Comparison of ENCODE assay signal across 25 mouse cellular contexts in the genomic region with DNA sequence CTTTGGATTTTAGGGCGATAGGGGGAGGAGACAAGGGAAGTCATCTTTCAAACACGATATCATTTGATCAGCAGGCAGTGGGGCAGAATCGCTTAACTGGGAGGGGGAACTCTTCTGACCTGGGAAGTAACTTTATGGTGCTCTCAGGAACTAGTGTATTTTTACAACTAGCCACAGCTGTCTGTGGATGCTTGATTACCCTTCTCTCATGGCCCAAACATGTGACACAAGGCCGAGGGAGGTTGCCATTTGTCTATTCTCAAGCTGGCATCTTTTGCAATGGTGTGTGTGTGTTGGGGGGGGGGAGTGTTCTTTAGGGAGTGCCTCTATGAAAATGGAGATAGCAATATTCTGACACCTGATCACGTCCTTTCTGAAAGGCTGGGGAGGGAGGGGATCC.
"Had no signal": no experiment of that assay in that cellular context is flagged by ENCODE, and none has a peak within 500 bp of the region (broad histone marks: within the 10 kb centered on the region; RNA-seq: fewer than 3 reads in every experiment).

No protein-coding gene starts in this region.

- DNase-seq: gastrocnemius, adult 2 months; gastrocnemius, postnatal 10 days; gastrocnemius, postnatal 25 days; heart, adult 18-20 months; heart, postnatal 10 days; heart, postnatal 4 days; kidney, adult 2 months; kidney, adult 9 months; kidney, postnatal 14 days; left cerebral cortex, postnatal 4 days; lung, adult 18-20 months had no signal

- H3K27ac ChIP-seq: gastrocnemius, adult 2 months; heart, embryonic 10.5 days; hindbrain, embryonic 10.5 days; hindbrain, embryonic 14.5 days; intestine, embryonic 15.5 days; layer of hippocampus, adult 2 months; left cerebral cortex, adult 2 months; limb, embryonic 13.5 days; limb, embryonic 15.5 days; liver, embryonic 12.5 days; liver, embryonic 14.5 days had no signal

- H3K36me3 ChIP-seq: heart, embryonic 10.5 days; heart, embryonic 12.5 days; hindbrain, embryonic 10.5 days; intestine, embryonic 15.5 days; limb, embryonic 13.5 days; limb, embryonic 15.5 days; liver, embryonic 12.5 days had no signal

- H3K4me3 ChIP-seq: gastrocnemius, adult 2 months; heart, embryonic 10.5 days; heart, embryonic 12.5 days; hindbrain, embryonic 10.5 days; intestine, embryonic 15.5 days; layer of hippocampus, adult 2 months; left cerebral cortex, adult 2 months; limb, embryonic 13.5 days; limb, embryonic 15.5 days; liver, embryonic 12.5 days had no signal

- H3K9me3 ChIP-seq: heart, embryonic 10.5 days; intestine, embryonic 15.5 days; limb, embryonic 13.5 days; limb, embryonic 15.5 days; liver, embryonic 12.5 days had no signal

- H3K4me1 ChIP-seq: heart, embryonic 10.5 days; heart, embryonic 12.5 days; intestine, embryonic 15.5 days; limb, embryonic 13.5 days; limb, embryonic 15.5 days; liver, embryonic 12.5 days had no signal

- H3K27me3 ChIP-seq: heart, embryonic 12.5 days; intestine, embryonic 15.5 days; limb, embryonic 13.5 days; limb, embryonic 15.5 days; liver, embryonic 12.5 days had no signal

- H3K9ac ChIP-seq: heart, embryonic 12.5 days; hindbrain, embryonic 14.5 days; intestine, embryonic 15.5 days; limb, embryonic 13.5 days; limb, embryonic 15.5 days; liver, embryonic 12.5 days; liver, embryonic 14.5 days had no signal

- ATAC-seq: hindbrain, embryonic 16.5 days; inflammation-experienced regulatory T-cells, adult 6 months; intestine, embryonic 15.5 days; intestine, postnatal 0 days; liver, embryonic 12.5 days had no signal

- H3K4me2 ChIP-seq: heart, embryonic 12.5 days; hindbrain, embryonic 14.5 days; intestine, embryonic 15.5 days; limb, embryonic 13.5 days; limb, embryonic 15.5 days; liver, embryonic 12.5 days had no signal
